Mouse (Mus musculus) embryonic facial prominence, embryonic 13.5 days (tissue): ENCODE data around the gene Hal. TPM values are rescaled to one million over a fixed set of nuclear protein-coding genes. Genes with fewer than 3 reads are reported as not detected.

Experiments
- ATAC-seq: fragments of 200-750 bp; cut with Nextera tagmentation; 2 replicates; pipeline ENCODE4 v1.8.0; 2017; ENCODE audit warnings: low read depth; ENCODE audit not compliant: insufficient number of reproducible peaks, insufficient read depth, low FRiP score, low TSS enrichment
- H3K27ac ChIP-seq: fragments of 300-500 bp; sonication (generic); 2 replicates; pipeline ENCODE4 v1.5.1; 2015; ENCODE audit warnings: moderate library complexity, mild to moderate bottlenecking, inconsistent platforms
- H3K27me3 ChIP-seq: fragments of 300-500 bp; sonication (generic); 2 replicates; pipeline ENCODE4 v1.6.1; 2015; ENCODE audit warnings: mild to moderate bottlenecking, inconsistent platforms
- H3K36me3 ChIP-seq: fragments of 300-500 bp; sonication (generic); 2 replicates; pipeline ENCODE4 v1.6.1; 2015; ENCODE audit warnings: mild to moderate bottlenecking, inconsistent platforms
- H3K4me1 ChIP-seq: fragments of 300-500 bp; sonication (generic); 2 replicates; pipeline ENCODE4 v1.6.1; 2015; ENCODE audit warnings: inconsistent platforms
- H3K4me2 ChIP-seq: fragments of 300-500 bp; sonication (generic); 2 replicates; pipeline ENCODE4 v1.6.1; 2015; ENCODE audit warnings: moderate library complexity, mild to moderate bottlenecking, inconsistent platforms
- H3K4me3 ChIP-seq: fragments of 300-500 bp; sonication (generic); 2 replicates; pipeline ENCODE4 v1.5.1; 2015; ENCODE audit warnings: mild to moderate bottlenecking, inconsistent platforms
- H3K9ac ChIP-seq: fragments of 300-500 bp; sonication (generic); 2 replicates; pipeline ENCODE4 v1.6.1; 2015; ENCODE audit warnings: mild to moderate bottlenecking, inconsistent platforms
- H3K9me3 ChIP-seq: fragments of 300-500 bp; sonication (generic); 2 replicates; pipeline ENCODE4 v1.6.1; 2016; ENCODE audit warnings: inconsistent platforms
- WGBS: fragments of 180-500 bp; shearing (Covaris S2); methylation state at CpG from one replicate; pipeline ENCODE4 v1.1.7; 2015; ENCODE audit warnings: mixed read lengths; 5-methylcytosine and 5-hydroxymethylcytosine counted together
- polyA plus RNA-seq: library from polyadenylated mRNA; unstranded; fragments of >200 nt; fragmentation: Nextera tagmentation; extraction: Ambion mirVana; gene quantifications from 2 replicates; pipeline ENCODE4 v1.2.1, GENCODE M21; 2015

The Hal gene
- 0.25 and 0.44 TPM in 2 replicates for polyA plus RNA-seq

- WGBS = 65% methylated on average over 17 of the region's 17 CpGs
- Histone ChIP-seq H3K9ac (no peak within 1 kb of the TSS), H3K4me1 (no peaks in the 10 kb centered on the region), H3K27me3 (no peaks in the 10 kb centered on the region), H3K27ac (no peak within 1 kb of the TSS), H3K4me3 (no peak within 1 kb of the TSS; the same call in 1 of the 2 replicates), H3K36me3 (peaks cover 18% of the 10 kb centered on the region), H3K4me2 (no peak within 1 kb of the TSS), H3K9me3 (no peaks in the 10 kb centered on the region)
- no peak for ATAC-seq
Measured at GRCm38 (mm10) chr10:93488066-93488827, at the start of gene Hal. Gene Hal, plus strand, starts transcription at chr10:93488768.

GRCm38 (mm10) chr10:93441501-93441900, 47.1 kb upstream of the Hal start:
- Histone ChIP-seq H3K27ac (no peak overlapping the region), H3K4me1 (peaks cover 13% of the 10 kb centered on the region), H3K27me3 (no peaks in the 10 kb centered on the region), H3K9me3 (no peaks in the 10 kb centered on the region), H3K4me3 (no peak overlapping the region), H3K36me3 (no peaks in the 10 kb centered on the region), H3K4me2 (no peak overlapping the region), H3K9ac (no peak overlapping the region)
- WGBS = 80% methylated on average over 6 of the region's 6 CpGs
- ATAC-seq = no peak

GRCm38 (mm10) chr10:93442183-93442582, 46.4 kb upstream of the Hal start:
- H3K4me1 ChIP-seq = peaks cover 6% of the 10 kb centered on the region
- no peak overlapping the region for H3K4me2 ChIP-seq
- no peak overlapping the region for H3K4me3 ChIP-seq
- WGBS = 77% methylated on average over 3 of the region's 3 CpGs
- no peaks in the 10 kb centered on the region for H3K9me3 ChIP-seq
- no peaks in the 10 kb centered on the region for H3K36me3 ChIP-seq
- H3K27me3 ChIP-seq = no peaks in the 10 kb centered on the region
- H3K27ac ChIP-seq = no peak overlapping the region
- no peak overlapping the region for H3K9ac ChIP-seq
- ATAC-seq = no peak

GRCm38 (mm10) chr10:93444407-93444806, 44.2 kb upstream of the Hal start:
- H3K9ac ChIP-seq = no peak overlapping the region
- H3K4me1 ChIP-seq = no peaks in the 10 kb centered on the region; the same call in 1 of the 2 replicates
- no peak overlapping the region for H3K4me3 ChIP-seq
- 74% methylated on average over 9 of the region's 9 CpGs for WGBS
- no peak for ATAC-seq
- no peak overlapping the region for H3K4me2 ChIP-seq
- H3K9me3 ChIP-seq = no peaks in the 10 kb centered on the region
- H3K27me3 ChIP-seq = no peaks in the 10 kb centered on the region
- H3K36me3 ChIP-seq = no peaks in the 10 kb centered on the region
- H3K27ac ChIP-seq = no peak overlapping the region

DNA sequence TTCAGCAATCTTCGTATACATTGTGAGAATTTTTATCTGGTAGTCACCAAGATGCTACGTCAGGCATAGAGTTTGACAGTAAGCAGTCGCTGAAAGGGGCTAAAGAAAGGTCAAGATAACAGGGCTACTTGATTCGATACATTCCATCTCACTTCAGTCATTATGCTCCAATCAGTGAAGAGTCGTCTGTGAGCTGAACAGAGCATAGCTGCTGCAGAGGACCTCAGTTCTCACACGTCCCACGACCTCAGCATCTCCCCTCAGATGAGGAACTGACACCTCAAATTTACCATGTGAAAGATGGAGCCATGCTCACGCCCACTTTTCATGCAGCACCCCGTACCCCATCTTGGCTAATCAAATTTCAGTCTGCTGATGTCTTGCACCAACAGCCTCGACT, 41.2 kb upstream of the Hal start:
- ATAC-seq = no peak
- Histone ChIP-seq H3K27ac (no peak overlapping the region), H3K36me3 (no peaks in the 10 kb centered on the region), H3K9ac (no peak overlapping the region), H3K27me3 (no peaks in the 10 kb centered on the region), H3K4me2 (no peak overlapping the region), H3K4me3 (no peak overlapping the region), H3K4me1 (peaks cover 4% of the 10 kb centered on the region), H3K9me3 (no peaks in the 10 kb centered on the region)
- 59% methylated on average over 10 of the region's 10 CpGs for WGBS

DNA sequence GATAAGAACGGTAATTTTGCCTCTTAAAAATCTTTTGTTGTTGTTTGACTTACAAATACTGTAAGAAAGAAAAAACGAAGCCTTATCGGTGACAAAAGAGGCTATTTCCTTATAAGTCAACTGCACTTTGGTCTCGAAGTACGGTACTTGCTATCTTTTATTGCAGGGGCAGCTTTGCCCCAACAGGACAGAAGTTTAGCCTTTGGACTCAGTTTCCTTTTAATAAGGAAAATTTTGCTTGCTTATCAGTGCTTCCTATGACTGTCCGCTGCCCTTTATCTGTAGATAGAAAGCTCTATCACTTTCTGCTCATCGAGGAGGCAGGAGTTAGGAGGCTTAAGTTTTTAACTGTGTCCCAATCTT, 33.9 kb upstream of the Hal start:
- Histone ChIP-seq H3K4me2 (peak overlapping the region; percentile 72), H3K9ac (0 out of 2 replicates have a peak overlapping the region, but pooled peaks have one; percentile 11), H3K27me3 (no peaks in the 10 kb centered on the region), H3K4me1 (peaks cover 23% of the 10 kb centered on the region), H3K36me3 (no peaks in the 10 kb centered on the region), H3K27ac (no peak overlapping the region), H3K4me3 (peak overlapping the region; percentile 84), H3K9me3 (no peaks in the 10 kb centered on the region)
- ATAC-seq = no peak
- WGBS = 63% methylated on average over 7 of the region's 7 CpGs

GRCm38 (mm10) chr10:93460106-93460505, 28.5 kb upstream of the Hal start:
- Histone ChIP-seq H3K4me3 (no peak overlapping the region), H3K9ac (no peak overlapping the region), H3K27me3 (no peaks in the 10 kb centered on the region), H3K27ac (no peak overlapping the region), H3K4me2 (no peak overlapping the region), H3K9me3 (no peaks in the 10 kb centered on the region), H3K36me3 (peaks cover 53% of the 10 kb centered on the region), H3K4me1 (peaks cover 11% of the 10 kb centered on the region)
- no peak for ATAC-seq
- WGBS = 78% methylated on average over 11 of the region's 11 CpGs

- H3K9ac ChIP-seq = no peak overlapping the region
- ATAC-seq = no peak
Measured at GRCm38 (mm10) chr10:93462692-93463382, 25.7 kb upstream of the Hal start.

DNA sequence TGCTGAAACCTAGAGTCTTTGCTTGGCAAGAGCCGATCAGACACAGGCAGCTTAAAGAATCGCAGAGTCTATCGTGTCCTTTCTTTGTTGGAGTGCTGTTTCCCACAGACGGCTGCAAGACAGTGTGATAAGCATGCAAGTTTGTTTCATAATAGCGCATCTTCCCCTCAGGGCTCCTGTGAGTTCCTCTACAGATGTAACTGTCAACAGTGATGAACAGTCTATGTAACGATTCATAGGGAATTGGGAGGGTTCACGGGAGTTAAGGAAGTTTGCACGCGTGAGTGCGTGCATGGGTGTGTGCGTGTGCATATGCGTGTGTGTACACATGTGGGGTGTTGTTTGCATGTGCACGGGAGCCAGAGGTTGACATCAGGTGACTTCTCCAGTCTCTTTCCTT, 25.0 kb upstream of the Hal start:
- no peak overlapping the region for H3K9ac ChIP-seq
- no peak overlapping the region for H3K4me2 ChIP-seq
- 90% methylated on average over 13 of the region's 13 CpGs for WGBS
- H3K4me3 ChIP-seq = no peak overlapping the region
- H3K27me3 ChIP-seq = no peaks in the 10 kb centered on the region
- no peaks in the 10 kb centered on the region for H3K4me1 ChIP-seq
- H3K36me3 ChIP-seq = peaks cover 84% of the 10 kb centered on the region
- H3K27ac ChIP-seq = no peak overlapping the region
- no peaks in the 10 kb centered on the region for H3K9me3 ChIP-seq
- no peak for ATAC-seq

More at GRCm38 (mm10) chr10:93462692-93463382, 25.7 kb upstream of the Hal start:
- Histone ChIP-seq H3K36me3 (peaks cover 81% of the 10 kb centered on the region), H3K9me3 (no peaks in the 10 kb centered on the region), H3K27ac (no peak overlapping the region), H3K27me3 (no peaks in the 10 kb centered on the region), H3K4me1 (no peaks in the 10 kb centered on the region), H3K4me2 (no peak overlapping the region), H3K4me3 (no peak overlapping the region)
- WGBS = 90% methylated on average over 7 of the region's 7 CpGs

DNA sequence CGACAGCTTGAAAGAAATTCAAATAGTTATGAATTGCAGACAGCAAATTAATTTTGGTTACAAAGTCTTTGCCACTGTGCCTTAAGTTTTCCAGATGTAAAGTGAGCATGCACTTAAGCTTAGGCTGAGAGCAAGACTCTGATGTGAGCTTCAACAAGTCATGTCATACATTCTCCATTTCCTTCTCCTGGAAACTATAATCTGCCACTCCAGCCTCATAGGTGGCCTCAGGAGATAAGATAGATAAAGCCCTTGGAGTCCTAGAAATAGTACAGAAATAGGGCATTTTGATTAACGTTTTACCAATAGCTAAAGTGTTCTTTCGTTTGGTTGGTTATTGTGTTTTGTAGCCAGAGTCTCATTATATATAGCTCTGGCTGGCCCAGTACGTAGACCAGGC, 21.3 kb upstream of the Hal start:
- ATAC-seq = no peak
- no peak overlapping the region for H3K9ac ChIP-seq
- no peaks in the 10 kb centered on the region for H3K4me1 ChIP-seq
- no peaks in the 10 kb centered on the region for H3K27me3 ChIP-seq
- H3K36me3 ChIP-seq = peaks cover 85% of the 10 kb centered on the region
- no peaks in the 10 kb centered on the region for H3K9me3 ChIP-seq
- no peak overlapping the region for H3K27ac ChIP-seq
- no peak overlapping the region for H3K4me2 ChIP-seq
- H3K4me3 ChIP-seq = no peak overlapping the region
- WGBS = 91% methylated on average over 4 of the region's 4 CpGs

DNA sequence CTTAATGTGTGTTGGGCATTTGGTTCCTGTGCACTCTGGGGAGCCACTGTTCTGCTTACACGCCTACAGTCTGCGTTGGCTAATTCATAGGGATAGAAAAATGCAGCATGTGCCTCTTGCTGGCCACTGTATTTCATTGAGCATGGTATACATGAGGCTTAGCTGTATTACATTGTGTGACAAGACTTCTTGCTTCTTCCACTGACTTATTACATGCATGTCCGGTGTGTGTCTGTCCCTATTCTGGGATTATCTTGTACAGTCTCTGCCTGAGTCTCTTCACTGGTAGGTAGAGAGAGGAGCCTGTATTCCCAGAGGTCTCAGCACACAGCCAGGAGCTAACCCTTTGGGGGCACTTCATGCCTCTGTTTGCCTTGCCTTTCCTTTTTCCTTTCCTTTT, 20.8 kb upstream of the Hal start:
- H3K9ac ChIP-seq = no peak overlapping the region
- no peak for ATAC-seq
- H3K4me3 ChIP-seq = no peak overlapping the region
- peaks cover 85% of the 10 kb centered on the region for H3K36me3 ChIP-seq
- H3K9me3 ChIP-seq = no peaks in the 10 kb centered on the region
- WGBS = 94% methylated on average over 3 of the region's 3 CpGs
- H3K4me2 ChIP-seq = no peak overlapping the region
- no peaks in the 10 kb centered on the region for H3K4me1 ChIP-seq
- H3K27ac ChIP-seq = no peak overlapping the region
- no peaks in the 10 kb centered on the region for H3K27me3 ChIP-seq

DNA sequence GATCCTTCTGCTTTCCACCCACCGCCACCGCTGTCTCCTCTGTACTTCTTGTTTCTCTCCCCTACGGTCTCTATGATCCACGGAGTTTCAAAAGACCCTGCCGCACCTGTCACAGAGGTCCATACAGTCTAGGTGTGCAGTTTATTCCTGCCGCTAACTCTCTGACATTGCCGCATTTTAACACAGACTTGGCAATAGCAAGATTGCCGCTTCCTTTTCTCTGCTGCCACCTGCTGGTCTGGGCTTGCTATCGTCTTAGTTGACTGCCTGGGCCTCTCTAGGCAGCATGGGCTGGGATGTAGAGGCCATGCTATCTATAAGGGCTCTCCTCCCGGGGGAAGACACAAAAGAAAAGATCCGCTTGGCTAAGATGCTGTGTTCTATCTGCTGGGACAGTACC, 17.2 kb upstream of the Hal start:
- Histone ChIP-seq H3K36me3 (peaks cover 82% of the 10 kb centered on the region), H3K27me3 (no peaks in the 10 kb centered on the region), H3K4me1 (no peaks in the 10 kb centered on the region), H3K4me3 (no peak overlapping the region), H3K9me3 (no peaks in the 10 kb centered on the region), H3K4me2 (no peak overlapping the region), H3K27ac (no peak overlapping the region), H3K9ac (no peak overlapping the region)
- ATAC-seq = no peak
- WGBS = 48% methylated on average over 11 of the region's 11 CpGs
